Mouse (Mus musculus) lung, embryonic 15.5 days (tissue): ENCODE results near the gene Ppp2r1b. TPM values are rescaled to one million over a fixed set of nuclear protein-coding genes. Genes with fewer than 3 reads are reported as not detected.

ENCODE experiments used
- ATAC-seq: fragments of 200-750 bp; cut with Nextera tagmentation; 2 replicates; pipeline ENCODE4 v1.8.0; 2017; ENCODE audit warnings: moderate number of reproducible peaks, borderline replicate concordance; ENCODE audit not compliant: low FRiP score, low TSS enrichment; ENCODE audit errors: extremely low read depth
- H3K27ac ChIP-seq: fragments of 300-500 bp; sonication (generic); 2 replicates; pipeline ENCODE4 v1.5.1; 2015; ENCODE audit warnings: moderate library complexity, mild to moderate bottlenecking, inconsistent platforms
- H3K27me3 ChIP-seq: fragments of 300-500 bp; sonication (generic); 2 replicates; pipeline ENCODE4 v1.6.1; 2015; ENCODE audit warnings: inconsistent platforms
- H3K36me3 ChIP-seq: fragments of 300-500 bp; sonication (generic); 2 replicates; pipeline ENCODE4 v1.6.1; 2015; ENCODE audit warnings: inconsistent platforms
- H3K4me1 ChIP-seq: fragments of 300-500 bp; sonication (generic); 2 replicates; pipeline ENCODE4 v1.6.1; 2015; ENCODE audit warnings: inconsistent platforms
- H3K4me2 ChIP-seq: fragments of 300-500 bp; sonication (generic); 2 replicates; pipeline ENCODE4 v1.6.1; 2015; ENCODE audit warnings: inconsistent platforms, mild to moderate bottlenecking, moderate library complexity
- H3K4me3 ChIP-seq: fragments of 300-500 bp; sonication (generic); 2 replicates; pipeline ENCODE4 v1.5.1; 2015; ENCODE audit warnings: mild to moderate bottlenecking, inconsistent platforms
- H3K9ac ChIP-seq: fragments of 300-500 bp; sonication (generic); 2 replicates; pipeline ENCODE4 v1.6.1; 2015; ENCODE audit warnings: inconsistent platforms
- H3K9me3 ChIP-seq: fragments of 300-500 bp; sonication (generic); 2 replicates; pipeline ENCODE4 v1.6.1; 2016; ENCODE audit warnings: inconsistent platforms
- WGBS: fragments of 180-500 bp; shearing (Covaris S2); methylation state at CpG from one replicate; pipeline ENCODE4 v1.1.7; 2015; 5-methylcytosine and 5-hydroxymethylcytosine counted together
- polyA plus RNA-seq: library from polyadenylated mRNA; unstranded; fragments of >200 nt; fragmentation: Nextera tagmentation; extraction: Ambion mirVana; gene quantifications from 2 replicates; pipeline ENCODE4 v1.2.1, GENCODE M21; 2015

The Ppp2r1b gene
- polyA plus RNA-seq, 1 experiment from 2014 or later, result 66.1 TPM

DNA sequence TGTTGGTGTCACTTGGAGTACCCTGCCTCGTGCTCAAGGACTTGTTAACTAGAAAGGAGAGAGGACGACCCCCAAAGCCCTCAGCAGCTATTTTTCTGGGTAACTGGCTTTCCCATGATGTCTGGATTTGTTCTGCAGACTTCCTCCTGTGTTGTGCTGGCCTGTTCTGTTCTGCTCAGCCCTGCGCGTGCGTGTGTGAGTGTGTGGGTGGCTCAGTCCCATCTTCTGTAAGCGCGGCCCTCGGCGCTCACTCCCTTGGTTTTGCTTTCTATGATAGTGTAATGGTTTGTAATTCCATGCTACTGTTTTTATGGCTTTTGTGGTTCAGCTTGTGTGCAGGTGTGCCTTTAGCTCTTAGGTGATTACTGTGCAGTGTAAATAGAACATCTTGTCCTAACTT lies 28.1 kb downstream of the Ppp2r1b start:
- Histone ChIP-seq H3K4me1 (no peaks in the 10 kb centered on the region), H3K27me3 (no peaks in the 10 kb centered on the region), H3K4me3 (no peak overlapping the region), H3K4me2 (no peak overlapping the region), H3K36me3 (peaks cover 66% of the 10 kb centered on the region), H3K27ac (no peak overlapping the region), H3K9ac (no peak overlapping the region), H3K9me3 (no peaks in the 10 kb centered on the region)
- 90% methylated on average over 9 of the region's 9 CpGs for WGBS
- no peak for ATAC-seq

GRCm38 (mm10) chr9:50874031-50874430 lies 28.9 kb downstream of the Ppp2r1b start:
- H3K36me3 ChIP-seq, result peaks cover 69% of the 10 kb centered on the region
- WGBS, result 88% methylated on average over 6 of the region's 6 CpGs
- H3K9ac ChIP-seq, result no peak overlapping the region
- no peak for ATAC-seq
- H3K9me3 ChIP-seq, result no peaks in the 10 kb centered on the region
- H3K4me3 ChIP-seq, result no peak overlapping the region
- H3K4me1 ChIP-seq, result no peaks in the 10 kb centered on the region
- no peaks in the 10 kb centered on the region for H3K27me3 ChIP-seq
- no peak overlapping the region for H3K4me2 ChIP-seq
- no peak overlapping the region for H3K27ac ChIP-seq

DNA sequence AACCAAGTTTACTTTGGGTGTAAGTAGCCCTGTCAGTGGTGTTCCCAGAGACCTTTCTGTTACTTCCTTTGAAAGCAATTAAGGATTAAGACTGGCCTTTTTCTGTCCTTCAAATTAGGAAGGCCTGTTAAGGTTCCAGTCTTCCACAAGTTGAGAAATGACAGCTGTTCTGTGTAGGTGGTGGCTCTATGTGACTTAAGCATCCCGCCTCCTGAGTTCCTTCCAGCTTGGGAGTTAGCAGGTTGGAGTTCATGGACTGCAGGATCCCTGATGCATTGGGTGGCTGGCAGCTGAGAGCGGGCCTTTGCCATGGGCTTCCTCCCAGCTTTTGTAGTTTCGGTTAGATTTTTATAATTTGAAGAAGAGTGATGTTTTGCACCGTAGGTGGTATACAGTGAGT lies 30.4 kb downstream of the Ppp2r1b start:
- Histone ChIP-seq H3K9ac (no peak overlapping the region), H3K4me3 (no peak overlapping the region), H3K4me2 (no peak overlapping the region), H3K27ac (no peak overlapping the region), H3K4me1 (no peaks in the 10 kb centered on the region), H3K27me3 (no peaks in the 10 kb centered on the region), H3K9me3 (no peaks in the 10 kb centered on the region), H3K36me3 (peaks cover 72% of the 10 kb centered on the region)
- WGBS, result 88% methylated on average over 4 of the region's 4 CpGs
- ATAC-seq, result no peak

GRCm38 (mm10) chr9:50876287-50876686 lies 31.2 kb downstream of the Ppp2r1b start:
- no peak for ATAC-seq
- Histone ChIP-seq H3K27ac (no peak overlapping the region), H3K27me3 (no peaks in the 10 kb centered on the region), H3K9ac (no peak overlapping the region), H3K4me2 (no peak overlapping the region), H3K9me3 (no peaks in the 10 kb centered on the region), H3K4me1 (no peaks in the 10 kb centered on the region), H3K4me3 (no peak overlapping the region), H3K36me3 (peaks cover 69% of the 10 kb centered on the region)
- WGBS, result 94% methylated on average over 3 of the region's 3 CpGs

- Histone ChIP-seq H3K9me3 (no peaks in the 10 kb centered on the region), H3K27me3 (no peaks in the 10 kb centered on the region), H3K27ac (no peak overlapping the region), H3K36me3 (peaks cover 70% of the 10 kb centered on the region), H3K4me1 (no peaks in the 10 kb centered on the region), H3K9ac (no peak overlapping the region), H3K4me3 (no peak overlapping the region), H3K4me2 (no peak overlapping the region)
- WGBS, result 49% methylated on average over 3 of the region's 3 CpGs
- no peak for ATAC-seq
These were observed 32.3 kb downstream of the Ppp2r1b start for GRCm38 (mm10) chr9:50877431-50877830.

GRCm38 (mm10) chr9:50882183-50882582 lies 37.1 kb downstream of the Ppp2r1b start:
- no peak overlapping the region for H3K9ac ChIP-seq
- no peaks in the 10 kb centered on the region for H3K9me3 ChIP-seq
- H3K27me3 ChIP-seq, result no peaks in the 10 kb centered on the region
- H3K4me2 ChIP-seq, result no peak overlapping the region
- WGBS, result 79% methylated on average over 2 of the region's 2 CpGs
- H3K27ac ChIP-seq, result no peak overlapping the region
- H3K36me3 ChIP-seq, result peaks cover 45% of the 10 kb centered on the region
- peaks cover 28% of the 10 kb centered on the region for H3K4me1 ChIP-seq
- H3K4me3 ChIP-seq, result no peak overlapping the region
- ATAC-seq, result no peak

GRCm38 (mm10) chr9:50884093-50884492 lies 39.0 kb downstream of the Ppp2r1b start:
- no peak overlapping the region for H3K4me3 ChIP-seq
- peaks cover 26% of the 10 kb centered on the region for H3K36me3 ChIP-seq
- H3K9me3 ChIP-seq, result no peaks in the 10 kb centered on the region
- no peak overlapping the region for H3K4me2 ChIP-seq
- H3K9ac ChIP-seq, result no peak overlapping the region
- peaks cover 48% of the 10 kb centered on the region for H3K4me1 ChIP-seq
- 71% methylated on average over 8 of the region's 8 CpGs for WGBS
- H3K27me3 ChIP-seq, result no peaks in the 10 kb centered on the region
- 0 out of 2 replicates have a peak overlapping the region, but pooled peaks have one; percentile 62 for H3K27ac ChIP-seq
- ATAC-seq, result no peak

GRCm38 (mm10) chr9:50884741-50885599 lies 39.9 kb downstream of the Ppp2r1b start:
- H3K9ac ChIP-seq, result no peak overlapping the region
- WGBS, result 40% methylated on average over 10 of the region's 10 CpGs
- H3K4me2 ChIP-seq, result peak overlapping the region; percentile 22; the same call in 1 of the 2 replicates
- H3K4me1 ChIP-seq, result peaks cover 50% of the 10 kb centered on the region
- H3K36me3 ChIP-seq, result peaks cover 18% of the 10 kb centered on the region
- peak overlapping the region; percentile 62 for H3K27ac ChIP-seq
- no peak overlapping the region for H3K4me3 ChIP-seq
- ATAC-seq, result peak; percentile 72; the same call in 1 of the 2 replicates
- no peaks in the 10 kb centered on the region for H3K9me3 ChIP-seq
- H3K27me3 ChIP-seq, result no peaks in the 10 kb centered on the region

- H3K4me1 ChIP-seq, result peaks cover 50% of the 10 kb centered on the region
- peaks cover 11% of the 10 kb centered on the region; the same call in 1 of the 2 replicates for H3K36me3 ChIP-seq
- no peak overlapping the region for H3K9ac ChIP-seq
- no peaks in the 10 kb centered on the region for H3K27me3 ChIP-seq
- no peak overlapping the region for H3K4me3 ChIP-seq
- peak overlapping the region; percentile 60 for H3K27ac ChIP-seq
- WGBS, result 15% methylated on average over 1 of the region's 1 CpGs
- H3K4me2 ChIP-seq, result peak overlapping the region; percentile 22; the same call in 1 of the 2 replicates
- H3K9me3 ChIP-seq, result no peaks in the 10 kb centered on the region
- no peak for ATAC-seq
These were observed 40.5 kb downstream of the Ppp2r1b start for GRCm38 (mm10) chr9:50885600-50885987.

DNA sequence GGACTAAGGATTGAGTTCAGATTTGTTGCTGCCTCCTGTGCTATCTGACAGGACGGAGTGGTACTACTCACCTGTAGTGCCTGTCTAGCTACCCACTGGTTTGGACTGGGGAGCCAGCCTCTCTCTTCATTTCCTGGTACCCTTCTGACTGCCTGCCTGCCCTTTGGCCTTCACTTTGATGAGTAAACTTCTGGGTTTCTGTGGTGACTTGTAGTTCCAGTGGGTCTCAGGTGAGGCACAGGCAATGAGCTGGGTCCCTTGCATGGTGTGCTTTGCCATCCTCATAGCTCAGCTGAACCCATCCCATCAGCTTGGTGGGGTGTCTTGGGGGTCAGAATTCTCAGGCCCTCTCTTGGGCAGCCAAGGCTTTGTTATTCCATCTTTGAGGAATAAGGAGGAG lies 41.8 kb downstream of the Ppp2r1b start:
- 84% methylated on average over 1 of the region's 1 CpGs for WGBS
- Histone ChIP-seq H3K27ac (peak overlapping the region; percentile 54), H3K9ac (no peak overlapping the region), H3K27me3 (no peaks in the 10 kb centered on the region), H3K4me2 (no peak overlapping the region), H3K36me3 (0 out of 2 replicates have a peak, but pooled peaks cover 6% of the 10 kb centered on the region), H3K4me3 (no peak overlapping the region), H3K9me3 (no peaks in the 10 kb centered on the region), H3K4me1 (peaks cover 50% of the 10 kb centered on the region)
- ATAC-seq, result no peak

GRCm38 (mm10) chr9:50887351-50887750 lies 42.2 kb downstream of the Ppp2r1b start:
- 12% methylated on average over 4 of the region's 4 CpGs for WGBS
- Histone ChIP-seq H3K9me3 (no peaks in the 10 kb centered on the region), H3K4me2 (no peak overlapping the region), H3K4me1 (peaks cover 50% of the 10 kb centered on the region), H3K27me3 (no peaks in the 10 kb centered on the region), H3K9ac (no peak overlapping the region), H3K27ac (peak overlapping the region; percentile 54), H3K4me3 (no peak overlapping the region), H3K36me3 (0 out of 2 replicates have a peak, but pooled peaks cover 6% of the 10 kb centered on the region)
- ATAC-seq, result peak; percentile 65; the same call in 1 of the 2 replicates

GRCm38 (mm10) chr9:50889211-50889610 lies 44.1 kb downstream of the Ppp2r1b start:
- Histone ChIP-seq H3K9me3 (no peaks in the 10 kb centered on the region), H3K36me3 (0 out of 2 replicates have a peak, but pooled peaks cover 7% of the 10 kb centered on the region), H3K27ac (no peak overlapping the region), H3K4me3 (no peak overlapping the region), H3K4me1 (peaks cover 46% of the 10 kb centered on the region), H3K27me3 (no peaks in the 10 kb centered on the region), H3K9ac (no peak overlapping the region), H3K4me2 (no peak overlapping the region)
- WGBS, result 61% methylated on average over 6 of the region's 6 CpGs
- ATAC-seq, result no peak
